Mouse (Mus musculus): Measurements from ENCODE around the gene Olfr1312. TPM values are rescaled to one million over a fixed set of nuclear protein-coding genes. Genes with fewer than 3 reads are reported as not detected.
"Not testable (repeated sequence)": the region's sequence is repeated elsewhere in the genome, so short reads cannot be mapped to it uniquely, and the experiment has no call there.

Gene Olfr1312
- total RNA-seq (2021): not detected
- long read RNA-seq, experiment 1: 0 reads
- long read RNA-seq, experiment 2: 0 reads

DNA sequence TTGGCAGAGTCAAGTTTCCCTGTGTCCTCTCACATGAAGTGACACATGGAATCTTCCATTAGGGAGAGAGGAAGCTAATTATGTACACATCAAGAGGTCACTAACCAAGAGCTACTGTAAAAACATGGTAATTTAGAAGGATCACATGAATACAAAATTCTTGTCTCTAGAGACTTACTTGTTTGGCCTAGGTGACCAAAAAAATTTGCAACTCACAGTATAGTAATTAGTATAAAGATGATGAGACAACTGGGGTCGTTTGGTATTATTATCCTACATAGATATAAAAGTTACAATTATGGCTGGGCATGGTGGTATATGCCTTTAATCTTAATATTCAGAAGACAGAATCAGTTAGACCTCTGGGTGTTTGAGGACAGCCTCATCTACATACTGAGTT, at the start of gene Olfr1312:
Olfr1312 (minus strand) TSS at position 101 of the 400 bp plus-strand sequence.
- no peak for DNase-seq (ENCODE audit: low spot score in 2 of 2)

DNA sequence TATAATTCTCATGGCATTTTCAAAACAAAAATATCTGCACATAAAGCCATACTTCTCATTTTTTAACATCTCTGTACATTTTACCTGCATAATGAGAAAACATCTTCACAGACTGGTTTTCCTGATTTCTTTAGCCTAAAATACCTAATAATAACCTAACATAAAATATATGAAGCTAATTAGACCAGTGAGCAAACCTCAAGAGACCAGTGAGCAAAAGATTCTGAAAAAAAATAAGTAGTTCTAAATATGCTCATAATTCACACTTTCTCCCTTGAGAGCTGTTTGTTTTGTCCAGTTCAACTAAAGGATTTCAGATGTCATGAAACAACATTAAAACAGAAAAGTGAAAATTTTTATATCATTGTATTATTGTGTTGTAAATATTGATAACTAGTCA, 46.6 kb upstream of the Olfr1312 start, which contains the start of gene Olfr1314:
Olfr1314 (minus strand) TSS at position 101 of the 400 bp plus-strand sequence.
- DNase-seq (ENCODE audit: low spot score in 2 of 2): no peak

GRCm38 (mm10) chr2:112077743-112078142, 27.7 kb upstream of the Olfr1312 start, which contains the start of gene Olfr1313:
Gene Olfr1313, minus strand, starts transcription at chr2:112077843.
- DNase-seq (ENCODE audit: low spot score in 2 of 2): no peak

GRCm38 (mm10) chr2:112026971-112027370, 23.1 kb downstream of the Olfr1312 start:
- not testable (repeated sequence) for DNase-seq (ENCODE audit: low spot score in 2 of 2)

- no peak for DNase-seq (ENCODE audit: low spot score in 2 of 2)
Observed at GRCm38 (mm10) chr2:112024312-112024711, 25.7 kb downstream of the Olfr1312 start, which contains the start of gene Olfr1311. Gene Olfr1311, minus strand, starts transcription at chr2:112024412.

GRCm38 (mm10) chr2:112014900-112015299, 35.1 kb downstream of the Olfr1312 start:
- no peak for DNase-seq (ENCODE audit: low spot score in 2 of 2)

DNA sequence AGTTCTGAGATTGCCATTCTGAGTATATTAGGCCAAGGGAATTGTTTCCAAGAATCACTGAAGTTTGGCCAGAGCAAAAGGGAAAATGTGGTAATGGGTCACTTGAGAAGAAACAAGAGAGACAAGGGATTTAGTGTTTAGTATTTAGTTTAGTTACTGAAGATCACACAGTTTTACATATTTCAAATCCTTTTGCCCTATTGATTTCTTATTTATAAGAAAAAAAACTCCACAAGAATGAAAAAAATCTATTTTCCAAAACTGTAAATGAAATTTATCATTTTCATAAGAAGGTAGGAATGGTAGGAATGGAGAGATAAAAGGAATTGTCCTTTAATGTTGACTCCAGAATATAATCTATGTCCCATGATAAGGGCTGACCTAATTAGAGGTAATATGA, 37.4 kb downstream of the Olfr1312 start, which contains the start of gene Olfr1310:
Olfr1310 (minus strand) TSS at position 101 of the 400 bp plus-strand sequence.
- DNase-seq (ENCODE audit: low spot score in 2 of 2): no peak

DNA sequence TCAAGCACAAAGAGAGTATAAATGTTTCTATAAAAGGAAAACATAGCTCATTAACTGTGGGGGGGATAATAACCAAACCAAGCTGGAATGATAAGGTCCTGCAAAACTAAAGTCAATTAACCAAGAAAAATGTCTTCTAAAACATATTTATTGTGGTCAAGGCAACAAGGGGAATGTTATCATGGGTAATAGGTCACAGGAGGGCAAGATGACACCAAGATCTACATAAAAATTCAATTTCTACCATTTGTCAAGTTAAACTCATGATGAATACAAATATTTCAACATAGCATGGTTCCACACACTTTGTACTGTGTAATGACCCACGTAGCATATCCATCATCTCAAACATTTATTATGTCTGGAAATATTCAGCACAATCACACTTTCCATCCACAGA, 59.9 kb downstream of the Olfr1312 start, which contains the start of gene Olfr1309:
Olfr1309 (minus strand) TSS at position 101 of the 400 bp plus-strand sequence.
- no peak for DNase-seq (ENCODE audit: low spot score in 2 of 2)

Other genes with a start within 250 kb of the Olfr1312 start
- not detected for gene Olfr1303, start 229.9 kb downstream of the Olfr1312 start, total RNA-seq (2021)
- gene Olfr1305, start 173.1 kb downstream of the Olfr1312 start, total RNA-seq (2021): not detected
- gene Olfr1306, start 134.0 kb downstream of the Olfr1312 start, total RNA-seq (2021): not detected
- gene Olfr1307, start 100.8 kb downstream of the Olfr1312 start, total RNA-seq (2021): not detected
- gene Olfr1308, start 85.3 kb downstream of the Olfr1312 start, total RNA-seq (2021): not detected
- not detected for gene Olfr1309, start 60.0 kb downstream of the Olfr1312 start, total RNA-seq (2021)
- not detected for gene Olfr1310, start 37.5 kb downstream of the Olfr1312 start, total RNA-seq (2021)
- not detected for gene Olfr1311, start 25.8 kb downstream of the Olfr1312 start, total RNA-seq (2021)
- not detected for gene Olfr1313, start 27.6 kb upstream of the Olfr1312 start, total RNA-seq (2021)
- not detected for gene Olfr1314, start 46.5 kb upstream of the Olfr1312 start, total RNA-seq (2021)
- gene Olfr1315-ps1, start 65.2 kb upstream of the Olfr1312 start, total RNA-seq (2021): not detected
- not detected for gene Olfr1316, start 84.7 kb upstream of the Olfr1312 start, total RNA-seq (2021)
- not detected for gene Olfr1317, start 90.1 kb upstream of the Olfr1312 start, total RNA-seq (2021)
- not detected for gene Olfr1318, start 104.0 kb upstream of the Olfr1312 start, total RNA-seq (2021)
- 100 to 1,000 TPM; 141 to 158 TPM for gene Lpcat4, start 189.2 kb upstream of the Olfr1312 start, total RNA-seq (2021)
- not detected for gene Nutm1, start 209.1 kb upstream of the Olfr1312 start, total RNA-seq (2021)
- gene Nop10, start 211.7 kb upstream of the Olfr1312 start, total RNA-seq (2021): 10 to 100 TPM; 48.6 to 56.9 TPM
- 100 to 1,000 TPM; 115 to 123 TPM for gene Slc12a6, start 215.6 kb upstream of the Olfr1312 start, total RNA-seq (2021)
- gene Gm21985, start 216.1 kb upstream of the Olfr1312 start, total RNA-seq (2021): 1 to 10 TPM; 2.8 to 3.5 TPM